8 mouse cellular contexts compared by ENCODE assay signal in the genomic region with DNA sequence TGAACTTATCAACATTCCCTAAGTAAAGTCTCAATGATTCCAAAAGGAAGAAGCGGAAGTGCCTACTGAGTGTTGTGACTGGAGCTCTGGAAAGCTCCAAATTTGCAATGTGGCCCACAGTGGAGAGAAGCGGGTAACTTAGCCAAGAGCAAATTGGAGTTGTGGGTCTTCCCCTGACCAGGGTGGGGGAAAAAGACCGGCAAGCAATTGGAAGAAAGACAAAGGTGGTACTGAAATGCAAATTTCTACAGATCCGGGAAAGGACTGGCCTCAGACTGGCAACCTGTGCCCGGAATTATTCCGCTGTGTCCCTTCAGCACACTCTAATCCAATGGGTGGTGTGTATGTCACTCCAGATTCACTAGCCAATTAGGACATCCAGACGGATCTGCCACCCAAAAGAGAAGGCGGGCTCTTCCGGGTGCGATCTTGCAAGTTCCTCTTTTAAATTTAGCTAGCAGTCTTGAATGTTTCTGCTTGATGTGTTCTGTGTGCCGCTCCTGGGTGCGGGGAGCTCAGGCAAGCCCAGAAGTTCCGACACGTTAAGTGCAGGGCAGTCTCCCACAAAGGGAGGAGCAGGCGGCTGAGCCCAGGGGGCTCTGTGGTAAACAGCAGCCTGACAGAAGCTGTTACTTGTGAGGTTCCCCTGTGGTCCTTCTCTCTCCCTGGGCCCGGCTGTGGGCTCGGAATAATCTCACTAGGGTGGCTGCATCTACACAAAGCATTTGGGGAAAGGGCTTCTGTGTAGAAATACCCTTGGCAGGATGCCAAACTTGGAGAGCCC. TPM values are rescaled to one million over a fixed set of nuclear protein-coding genes. Genes with fewer than 3 reads are reported as not detected.
A peak's percentile ranks its signal among the peaks of the same experiment; 100 is the strongest.
DNase-seq lines count a peak whose midpoint lies in the region; ATAC-seq and TF ChIP-seq lines count a peak whose summit lies in the region.

No protein-coding gene starts in this region.

- 2% methylated on average over 17 of the region's 17 CpGs for WGBS in forebrain, postnatal 0 days
- 3% methylated on average over 17 of the region's 17 CpGs for WGBS in neural tube, embryonic 15.5 days

- DNase-seq in MN1 (ENCODE audit: low spot score) = peak; percentile 81
- peak; percentile 80 for DNase-seq in cerebellum, adult 8-10 months
- peak; percentile 92 for DNase-seq in forebrain, postnatal 0 days
- DNase-seq in heart, postnatal 36 days = peak; percentile 68 to 81
- peak; percentile 76 to 91 for DNase-seq in layer of hippocampus, adult 18-20 months (ENCODE audit: low spot score in 2 of 2)
- peak; percentile 83 to 90 for DNase-seq in lung, adult 18-20 months
- peak; percentile 69 for DNase-seq in testis, postnatal 10 days (ENCODE audit: low spot score)

- intact Hi-C loops in heart, postnatal 36 days (cut with DNase I) = loop anchor here (2.0 kb wide), 1 partner anchor 22 kb away; no protein-coding TSS in a partner anchor

- TF ChIP-seq CTCF in forebrain, postnatal 0 days (IDR thresholded peaks at IDR 0.05; ENCODE audit: low read depth) = no peak

- H3K4me2 ChIP-seq in forebrain, postnatal 0 days (ENCODE audit: low read depth) = peak overlapping the region; percentile 71
- peak overlapping the region; percentile 80 for H3K4me2 ChIP-seq in neural tube, embryonic 15.5 days

- H3K4me3 ChIP-seq in forebrain, postnatal 0 days (ENCODE audit: low read depth, low read length) = peak overlapping the region; percentile 50
- peak overlapping the region; percentile 56 for H3K4me3 ChIP-seq in neural tube, embryonic 15.5 days (replicated peaks)

- peak; percentile 100 for ATAC-seq in forebrain, postnatal 0 days
- peak; percentile 100 for ATAC-seq in neural tube, embryonic 15.5 days (ENCODE audit: low FRiP score)

- peaks cover 4% of the 10 kb centered on the region; the same call in 1 of the 2 replicates for H3K4me1 ChIP-seq in forebrain, postnatal 0 days (ENCODE audit: insufficient read depth)
- H3K4me1 ChIP-seq in neural tube, embryonic 15.5 days = peaks cover 9% of the 10 kb centered on the region

- no peaks in the 10 kb centered on the region for H3K36me3 ChIP-seq in forebrain, postnatal 0 days (ENCODE audit: insufficient read depth)
- no peaks in the 10 kb centered on the region for H3K36me3 ChIP-seq in neural tube, embryonic 15.5 days

- peak overlapping the region; percentile 65 for H3K9ac ChIP-seq in forebrain, postnatal 0 days
- H3K9ac ChIP-seq in neural tube, embryonic 15.5 days (replicated peaks) = peak overlapping the region; percentile 59

- no peaks in the 10 kb centered on the region for H3K9me3 ChIP-seq in forebrain, postnatal 0 days (ENCODE audit: low read length)
- H3K9me3 ChIP-seq in neural tube, embryonic 15.5 days (replicated peaks) = no peaks in the 10 kb centered on the region

- H3K27me3 ChIP-seq in forebrain, postnatal 0 days (ENCODE audit: insufficient read depth, low read length) = peaks cover 4% of the 10 kb centered on the region; the same call in 1 of the 2 replicates
- peaks cover 15% of the 10 kb centered on the region for H3K27me3 ChIP-seq in neural tube, embryonic 15.5 days (replicated peaks)

- H3K27ac ChIP-seq in forebrain, postnatal 0 days (ENCODE audit: low read depth, low read length) = peak overlapping the region; percentile 83
- peak overlapping the region; percentile 87 for H3K27ac ChIP-seq in neural tube, embryonic 15.5 days (replicated peaks)

RNA-seq across cellular contexts. Expression of gene 1810024B03Rik, which starts 25.3 kb away (rescaled TPM):
- total RNA-seq in forebrain, postnatal 0 days (2014; rRNA removed) = 0.48 and 0.62 TPM in 2 replicates
- polyA plus RNA-seq in forebrain, postnatal 0 days (2015; fragmentation: Nextera tagmentation; extraction: Ambion mirVana) = 0.96 and 1.7 TPM in 2 replicates
- under 1 TPM; 0.17 to 0.38 TPM for total RNA-seq in heart, postnatal 36 days (2021)
- total RNA-seq in layer of hippocampus, adult 18-20 months (2021) = 1 to 10 TPM in 1 of 2 experiments, under 1 TPM in 1; 0.37 to 1.3 TPM
- polyA plus RNA-seq in neural tube, embryonic 15.5 days (2015; fragmentation: Nextera tagmentation; extraction: Ambion mirVana) = 0.64 and 0.92 TPM in 2 replicates

RNA-seq across cellular contexts. Expression of gene Snrnp200, which starts 25.4 kb away (rescaled TPM):
- 88.8 and 111 TPM in 2 replicates for total RNA-seq in forebrain, postnatal 0 days (2014; rRNA removed)
- 27.8 and 32.6 TPM in 2 replicates for polyA plus RNA-seq in forebrain, postnatal 0 days (2015; fragmentation: Nextera tagmentation; extraction: Ambion mirVana)
- 10 to 100 TPM; 64.8 to 71.2 TPM for total RNA-seq in heart, postnatal 36 days (2021)
- 10 to 100 TPM; 94.5 to 95.2 TPM for total RNA-seq in layer of hippocampus, adult 18-20 months (2021)
- polyA plus RNA-seq in neural tube, embryonic 15.5 days (2015; fragmentation: Nextera tagmentation; extraction: Ambion mirVana) = 40.0 and 45.6 TPM in 2 replicates

RNA-seq across cellular contexts. Expression of gene Itpripl1, which starts 39.5 kb away (rescaled TPM):
- 11.0 and 16.9 TPM in 2 replicates for total RNA-seq in forebrain, postnatal 0 days (2014; rRNA removed)
- 15.5 and 16.0 TPM in 2 replicates for polyA plus RNA-seq in forebrain, postnatal 0 days (2015; fragmentation: Nextera tagmentation; extraction: Ambion mirVana)
- 10 to 100 TPM; 12.0 to 15.8 TPM for total RNA-seq in heart, postnatal 36 days (2021)
- total RNA-seq in layer of hippocampus, adult 18-20 months (2021) = 1 to 10 TPM; 2.5 to 3.0 TPM
- polyA plus RNA-seq in neural tube, embryonic 15.5 days (2015; fragmentation: Nextera tagmentation; extraction: Ambion mirVana) = 12.1 and 14.8 TPM in 2 replicates

RNA-seq across cellular contexts. Expression of gene Ncaph, which starts 49.0 kb away (rescaled TPM):
- total RNA-seq in forebrain, postnatal 0 days (2014; rRNA removed) = 8.0 and 10.9 TPM in 2 replicates
- 10.8 and 11.0 TPM in 2 replicates for polyA plus RNA-seq in forebrain, postnatal 0 days (2015; fragmentation: Nextera tagmentation; extraction: Ambion mirVana)
- 1 to 10 TPM; 1.9 to 2.0 TPM for total RNA-seq in heart, postnatal 36 days (2021)
- total RNA-seq in layer of hippocampus, adult 18-20 months (2021) = 1 to 10 TPM in 1 of 2 experiments, under 1 TPM in 1; 0.45 to 1.2 TPM
- polyA plus RNA-seq in neural tube, embryonic 15.5 days (2015; fragmentation: Nextera tagmentation; extraction: Ambion mirVana) = 10.2 and 26.5 TPM in 2 replicates

Comparison
In these comparisons a context has a peak if more than half of its experiments do, and no peak if none do; other contexts are left out.
1. Peak in every context shown above with its lines: DNase-seq, ATAC-seq, H3K4me3 ChIP-seq and H3K27ac ChIP-seq.